Mouse (Mus musculus) cerebellum, postnatal 10 days (tissue): ENCODE measurements at regions not wholly inside any gene's neighbourhood (a gene's known extent, or its start where the extent isn't known, plus 50 kb on each side); places are given as distances from the start of the nearest gene placed in this dataset.

Source experiments
- DNase-seq, 2 experiments: peaks; one replicate each; pipeline ENCODE4 v3.0.0; 2021; ENCODE audit warnings: mixed read lengths in 2 of 2

GRCm38 (mm10) chr15:90021746-90022312, 180.2 kb upstream of the Syt10 start:
- DNase-seq = no peak

GRCm38 (mm10) chr15:90023164-90023563, 181.5 kb upstream of the Syt10 start:
- DNase-seq = no peak

- no peak for DNase-seq
Measured at GRCm38 (mm10) chr15:90034356-90034755, 189.8 kb upstream of the Alg10b start.

GRCm38 (mm10) chr15:90045683-90046082, 178.4 kb upstream of the Alg10b start:
- no peak for DNase-seq

GRCm38 (mm10) chr15:90062021-90062420, 162.1 kb upstream of the Alg10b start:
- no peak for DNase-seq

GRCm38 (mm10) chr15:90065768-90066167, 158.3 kb upstream of the Alg10b start:
- no peak for DNase-seq

GRCm38 (mm10) chr15:90072078-90072477, 152.0 kb upstream of the Alg10b start:
- DNase-seq = peak; percentile 41 to 73

- no peak for DNase-seq
Measured at GRCm38 (mm10) chr15:90082175-90082951, 141.7 kb upstream of the Alg10b start.

GRCm38 (mm10) chr15:90109445-90109988, 114.6 kb upstream of the Alg10b start:
- no peak for DNase-seq

- no peak for DNase-seq
Measured at GRCm38 (mm10) chr15:90113611-90114010, 110.5 kb upstream of the Alg10b start.

- DNase-seq = no peak
Measured at GRCm38 (mm10) chr15:90119747-90120146, 104.4 kb upstream of the Alg10b start.

- no peak for DNase-seq
Measured at GRCm38 (mm10) chr15:90123999-90124398, 100.1 kb upstream of the Alg10b start.

GRCm38 (mm10) chr15:90125146-90125545, 99.0 kb upstream of the Alg10b start:
- DNase-seq = no peak

- DNase-seq = no peak
Measured at GRCm38 (mm10) chr15:90131777-90132176, 92.3 kb upstream of the Alg10b start.

GRCm38 (mm10) chr15:90140966-90141365, 83.1 kb upstream of the Alg10b start:
- no peak for DNase-seq

- DNase-seq = no peak
Measured at GRCm38 (mm10) chr15:90148663-90149062, 75.4 kb upstream of the Alg10b start.

- no peak for DNase-seq
Measured at GRCm38 (mm10) chr15:90153821-90154560, 70.1 kb upstream of the Alg10b start.
